In genomic region chr1:38767812-38768211, GRCm38 (mm10) we compare ENCODE assay signal across 8 mouse cellular contexts.
A peak's percentile ranks its signal among the peaks of the same experiment; 100 is the strongest.
DNase-seq lines count a peak whose midpoint lies in the region; ATAC-seq and TF ChIP-seq lines count a peak whose summit lies in the region.

No protein-coding gene starts in this region.

- peak; percentile 63 for ATAC-seq in hindbrain, embryonic 16.5 days
- ATAC-seq in limb, embryonic 11.5 days (ENCODE audit: insufficient number of reproducible peaks, low FRiP score, low TSS enrichment, low read depth): peak; percentile 57; the same call in 1 of the 2 replicates
- ATAC-seq in midbrain, embryonic 13.5 days: peak; percentile 83
- ATAC-seq in activated CD4-positive, CD25-positive, alpha-beta regulatory T cell, adult 4 months: no peak

- 8% methylated on average over 11 of the region's 11 CpGs for WGBS in hindbrain, embryonic 16.5 days
- WGBS in limb, embryonic 11.5 days: 10% methylated on average over 11 of the region's 11 CpGs
- WGBS in midbrain, embryonic 13.5 days: 7% methylated on average over 11 of the region's 11 CpGs

- H3K4me1 ChIP-seq in hindbrain, embryonic 16.5 days (ENCODE audit: control insufficient read depth, insufficient read depth, low read depth, low read length): peaks cover 5% of the 10 kb centered on the region
- H3K4me1 ChIP-seq in limb, embryonic 11.5 days (ENCODE audit: control insufficient read depth, insufficient read depth, low read length): peaks cover 27% of the 10 kb centered on the region
- peaks cover 39% of the 10 kb centered on the region for H3K4me1 ChIP-seq in midbrain, embryonic 13.5 days (replicated peaks)

- H3K36me3 ChIP-seq in hindbrain, embryonic 16.5 days (ENCODE audit: control insufficient read depth, insufficient read depth, low read length): no peaks in the 10 kb centered on the region
- no peaks in the 10 kb centered on the region for H3K36me3 ChIP-seq in limb, embryonic 11.5 days (ENCODE audit: control insufficient read depth, insufficient read depth, low read length)
- no peaks in the 10 kb centered on the region for H3K36me3 ChIP-seq in midbrain, embryonic 13.5 days

- H3K27me3 ChIP-seq in hindbrain, embryonic 16.5 days (replicated peaks; ENCODE audit: control insufficient read depth, insufficient read depth, low read length): no peaks in the 10 kb centered on the region
- H3K27me3 ChIP-seq in limb, embryonic 11.5 days (ENCODE audit: control insufficient read depth, insufficient read depth, low read length): no peaks in the 10 kb centered on the region
- 0 out of 2 replicates have a peak, but pooled peaks cover 7% of the 10 kb centered on the region for H3K27me3 ChIP-seq in midbrain, embryonic 13.5 days

- no peak overlapping the region for H3K9ac ChIP-seq in hindbrain, embryonic 16.5 days (ENCODE audit: low read depth, low read length)
- no peak overlapping the region for H3K9ac ChIP-seq in limb, embryonic 11.5 days (ENCODE audit: low read length)
- H3K9ac ChIP-seq in midbrain, embryonic 13.5 days (replicated peaks): no peak overlapping the region

- no peak overlapping the region for H3K4me3 ChIP-seq in gastrocnemius, adult 2 months
- H3K4me3 ChIP-seq in hindbrain, embryonic 16.5 days (ENCODE audit: low read length): no peak overlapping the region
- H3K4me3 ChIP-seq in limb, embryonic 11.5 days (ENCODE audit: low read depth, low read length): peak overlapping the region; percentile 29
- no peak overlapping the region for H3K4me3 ChIP-seq in midbrain, embryonic 13.5 days (replicated peaks)

- no peaks in the 10 kb centered on the region for H3K9me3 ChIP-seq in hindbrain, embryonic 16.5 days (ENCODE audit: control insufficient read depth, low read length)
- H3K9me3 ChIP-seq in limb, embryonic 11.5 days (ENCODE audit: control insufficient read depth, low read length): no peaks in the 10 kb centered on the region
- no peaks in the 10 kb centered on the region for H3K9me3 ChIP-seq in midbrain, embryonic 13.5 days

- no peak overlapping the region for H3K27ac ChIP-seq in gastrocnemius, adult 2 months
- no peak overlapping the region for H3K27ac ChIP-seq in hindbrain, embryonic 16.5 days (ENCODE audit: low read depth, low read length)
- H3K27ac ChIP-seq in limb, embryonic 11.5 days (replicated peaks; ENCODE audit: low read depth, low read length): peak overlapping the region; percentile 82; the same call in 1 of the 2 replicates
- H3K27ac ChIP-seq in midbrain, embryonic 13.5 days: peak overlapping the region; percentile 74

- no peak overlapping the region for H3K4me2 ChIP-seq in hindbrain, embryonic 16.5 days (ENCODE audit: low read length)
- peak overlapping the region; percentile 55; the same call in 1 of the 2 replicates for H3K4me2 ChIP-seq in limb, embryonic 11.5 days (ENCODE audit: low read depth, severe bottlenecking)
- H3K4me2 ChIP-seq in midbrain, embryonic 13.5 days (replicated peaks): no peak overlapping the region

- TF ChIP-seq CTCF in gastrocnemius, adult 2 months (IDR thresholded peaks at IDR 0.05): peak; percentile 80

- DNase-seq in adipocyte (ENCODE audit: low spot score): peak; percentile 60
- DNase-seq in cerebellum, postnatal 36 days: peak; percentile 64 to 70
- peak; percentile 77 for DNase-seq in gastrocnemius, adult 2 months
- peak; percentile 97 for DNase-seq in limb, embryonic 11.5 days (ENCODE audit: low spot score)
- DNase-seq in spleen, postnatal 10 days (ENCODE audit: low spot score in 2 of 2): peak; percentile 64 to 84

- intact Hi-C loops in gastrocnemius, adult 2 months (cut with DNase I): no loop called here

Comparison
In these comparisons a context has a peak if more than half of its experiments do, and no peak if none do; other contexts are left out.
1. H3K27ac ChIP-seq: peak in limb, embryonic 11.5 days (single experiment) and midbrain, embryonic 13.5 days (single experiment); none in gastrocnemius, adult 2 months (single experiment) and hindbrain, embryonic 16.5 days (single experiment).
2. Peak in every context shown above with its lines, with median percentiles within 50 percentile points of each other: DNase-seq.